Mouse (Mus musculus) liver, adult 2 months (tissue): ENCODE data around the gene Nectin2.

Experiments used
- CTCF ChIP-seq: fragments of 200-500 bp; IDR thresholded peaks from 2 replicates; pipeline ENCODE4 v1.5.1; 2011; ENCODE audit warnings: low read depth, low read length, control low read depth
- POLR2A ChIP-seq: fragments of 200-500 bp; IDR thresholded peaks from 2 replicates; pipeline ENCODE4 v1.6.1; 2011; ENCODE audit warnings: low read length, control low read depth; ENCODE audit not compliant: insufficient read depth; ENCODE audit errors: extremely low read depth

DNA sequence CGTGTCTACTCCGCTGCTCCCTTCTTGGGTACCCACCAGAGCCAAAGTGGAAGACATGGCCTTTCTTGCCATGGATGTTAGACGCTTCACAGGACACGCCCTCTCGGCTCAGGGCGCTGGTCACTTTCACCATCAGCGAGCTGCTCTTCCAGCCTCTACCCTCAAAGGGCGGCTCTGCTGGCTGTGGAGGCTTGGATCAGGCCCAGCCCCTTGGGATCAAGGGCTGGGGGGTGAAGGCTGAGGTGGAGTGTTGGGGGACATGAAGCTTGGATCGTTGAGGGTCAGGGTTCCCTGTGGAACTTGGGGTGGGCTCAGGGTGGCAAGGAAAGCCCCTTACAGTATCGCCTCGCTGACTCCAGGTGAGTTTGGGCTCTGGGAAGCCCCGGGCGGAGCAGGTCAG, 8.3 kb upstream of the Nectin2 start:
- no peak for TF ChIP-seq CTCF
- no peak for TF ChIP-seq POLR2A
